Mouse (Mus musculus) common myeloid progenitor, adult 5-6 weeks (primary cell): ENCODE results near the gene Atp8b3. TPM values are rescaled to one million over a fixed set of nuclear protein-coding genes. Genes with fewer than 3 reads are reported as not detected.

Experiments
- ATAC-seq: replicated peaks from 2 replicates; pipeline ENCODE4 v1.8.0; 2016; ENCODE audit warnings: low read depth, mild to moderate bottlenecking, moderate TSS enrichment, inconsistent platforms; ENCODE audit not compliant: poor library complexity, severe bottlenecking
- total RNA-seq: library from RNA; stranded (forward); fragments of 200-1000, 187-1606 nt; gene quantifications from 2 replicates; pipeline ENCODE4 v1.2.3, GENCODE M21; 2017

Gene Atp8b3
- total RNA-seq, 1 experiment from 2014 or later: not detected

DNA sequence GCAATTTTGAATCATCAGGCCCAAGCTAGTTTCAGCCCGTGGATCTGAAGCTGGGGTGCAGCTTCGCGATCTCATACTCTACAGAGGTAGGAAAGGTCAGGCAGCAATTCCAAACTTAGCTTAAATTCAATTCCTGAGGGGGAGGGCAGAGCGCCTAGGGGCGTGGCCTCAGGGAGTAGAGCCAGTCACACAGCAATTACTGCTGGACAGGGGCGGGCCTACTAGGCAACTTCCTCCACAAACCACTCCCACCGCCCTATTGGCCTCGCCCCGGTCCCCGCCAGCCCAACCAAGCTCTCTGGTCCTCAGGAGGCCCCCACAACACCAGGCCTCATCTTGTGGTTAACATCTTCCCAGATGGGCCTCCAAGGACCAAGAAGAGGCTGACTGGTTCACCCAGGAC, 30.7 kb upstream of the Atp8b3 start:
- peak; percentile 72 for ATAC-seq

DNA sequence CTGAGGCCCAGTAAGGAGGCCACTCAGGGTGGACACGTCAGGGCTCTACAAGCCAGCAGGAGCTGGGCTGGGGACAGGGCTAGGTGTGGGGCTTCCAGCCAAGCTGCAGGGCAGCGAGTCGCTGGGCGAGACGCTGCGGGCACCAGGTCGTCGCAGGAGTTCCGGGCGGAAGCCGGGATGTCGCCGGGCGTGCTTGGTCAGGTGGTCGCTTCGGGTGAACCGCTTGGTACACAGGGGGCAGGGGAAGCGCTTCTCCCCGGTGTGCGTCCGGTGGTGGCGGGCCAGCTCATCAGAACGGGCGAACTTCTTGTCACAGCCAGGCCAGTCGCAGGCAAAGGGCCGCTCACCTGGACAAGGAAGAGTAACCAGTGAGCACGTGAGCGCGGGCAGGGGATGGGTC, 30.0 kb upstream of the Atp8b3 start:
- no peak for ATAC-seq

DNA sequence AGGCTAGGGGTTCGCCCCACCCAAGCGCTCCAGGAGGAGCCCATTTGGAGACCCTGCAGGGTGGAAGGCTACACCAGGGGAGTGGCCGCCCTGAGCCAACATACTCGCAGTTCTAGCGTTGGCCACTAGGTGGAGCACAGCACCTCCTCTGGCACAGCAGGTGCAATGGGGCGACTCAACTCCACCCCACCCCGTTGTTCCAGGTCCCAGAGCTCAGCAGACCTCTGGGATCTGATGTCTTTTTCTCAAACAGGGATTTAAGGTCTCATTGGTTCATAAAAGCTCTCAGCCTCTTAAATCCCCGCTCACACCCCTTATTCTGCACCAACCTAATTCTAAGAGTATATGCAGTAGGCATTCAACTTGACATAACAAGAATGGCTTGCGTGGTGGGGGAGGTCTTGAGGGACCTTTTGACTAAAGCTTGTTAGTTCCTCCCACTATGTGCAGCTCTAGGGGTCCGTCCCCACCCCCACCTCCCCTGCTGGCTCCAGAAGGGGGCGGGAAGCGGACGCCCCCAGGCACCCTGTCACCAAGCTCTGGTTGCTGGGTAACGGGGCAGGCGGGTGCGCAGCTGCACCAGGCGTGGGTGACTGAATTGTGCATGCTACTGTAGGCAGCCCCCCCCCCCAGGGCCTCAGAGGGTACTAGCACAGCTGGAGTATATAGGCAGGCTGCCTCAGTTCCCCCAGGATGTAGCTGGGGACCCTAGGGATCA, 27.6 kb upstream of the Atp8b3 start:
- ATAC-seq: peak; percentile 42

DNA sequence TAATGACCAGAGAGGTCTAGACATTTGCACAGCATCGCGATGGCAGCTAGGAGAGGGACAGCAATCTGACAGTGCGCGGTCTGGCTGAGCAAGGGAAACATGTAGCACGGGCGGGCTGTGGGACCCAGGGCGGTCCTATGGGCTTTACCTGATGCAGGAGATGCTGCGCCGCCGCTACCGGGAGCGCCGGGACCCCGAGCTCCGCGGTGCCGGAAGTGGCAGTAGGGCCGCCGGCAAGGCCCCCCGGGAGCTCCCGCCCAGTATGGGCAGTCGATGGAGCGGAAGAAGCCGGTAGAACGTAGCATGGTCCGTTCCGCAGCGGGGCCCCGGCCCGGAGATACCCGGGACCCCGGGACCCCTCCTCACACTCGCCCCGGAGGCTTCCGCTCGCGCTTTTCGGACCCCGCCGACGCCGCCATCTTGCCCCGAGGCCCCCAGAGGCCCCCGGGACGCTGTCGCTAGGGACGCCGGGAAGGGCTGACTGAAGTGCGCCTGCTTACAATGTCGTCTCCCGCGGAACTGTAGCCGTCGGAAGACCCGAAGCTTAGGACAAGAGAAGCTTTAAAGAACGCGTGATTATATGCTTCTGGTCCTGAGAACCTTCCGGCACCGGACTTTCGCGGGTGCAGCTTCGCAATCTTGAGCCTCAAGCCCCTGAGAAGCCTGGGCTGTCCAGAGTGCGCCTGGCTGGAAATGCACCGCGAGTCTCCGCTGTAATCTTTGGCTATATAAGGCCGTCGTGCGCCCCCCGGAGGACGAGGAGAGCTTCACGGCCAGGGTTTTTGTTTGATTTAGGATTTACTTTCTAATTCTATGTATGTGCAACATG, 22.4 kb upstream of the Atp8b3 start, which contains the start of gene Rexo1:
TSS of gene Rexo1 (minus strand) at position 445 of the 829 bp plus-strand sequence.
- ATAC-seq: peak; percentile 82

DNA sequence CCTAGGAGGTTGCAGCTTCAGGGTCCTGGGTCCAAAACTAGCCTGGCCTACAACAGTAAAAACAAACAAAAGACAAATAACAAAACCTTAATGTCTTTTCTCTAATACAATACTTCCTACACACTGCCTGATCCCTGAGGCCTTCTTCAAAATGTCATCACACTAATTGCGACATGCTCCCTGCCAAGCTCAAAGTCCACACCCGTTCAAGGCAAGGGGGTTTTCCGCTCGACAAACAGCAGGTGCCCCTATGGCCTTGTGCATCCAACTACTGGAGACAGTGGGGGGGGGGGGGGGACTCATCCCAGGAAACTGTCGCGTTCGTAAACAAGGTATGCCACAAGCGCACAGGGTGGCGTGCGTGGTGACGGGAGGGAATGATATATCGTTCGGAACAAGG, 21.7 kb upstream of the Atp8b3 start:
- no peak for ATAC-seq

DNA sequence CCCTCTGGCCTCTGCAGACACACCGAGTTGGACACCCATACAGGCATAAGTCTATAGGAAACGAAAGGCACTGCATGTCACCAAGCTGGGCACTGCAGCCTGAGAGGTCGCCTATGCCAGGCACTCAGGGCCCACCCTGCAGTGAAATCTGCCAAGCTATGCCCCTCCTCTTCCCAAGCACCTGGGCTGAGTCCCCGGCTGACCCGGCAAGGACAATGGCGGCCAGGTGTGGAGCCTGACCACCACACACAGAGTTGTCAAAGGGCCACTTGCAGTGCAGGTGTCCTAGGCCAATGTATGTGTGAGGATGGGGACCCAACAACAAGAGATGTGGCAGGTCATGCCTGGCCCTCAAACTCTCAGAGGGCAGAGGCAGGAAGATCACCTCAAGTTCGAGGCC, 20.5 kb upstream of the Atp8b3 start:
- ATAC-seq: no peak

DNA sequence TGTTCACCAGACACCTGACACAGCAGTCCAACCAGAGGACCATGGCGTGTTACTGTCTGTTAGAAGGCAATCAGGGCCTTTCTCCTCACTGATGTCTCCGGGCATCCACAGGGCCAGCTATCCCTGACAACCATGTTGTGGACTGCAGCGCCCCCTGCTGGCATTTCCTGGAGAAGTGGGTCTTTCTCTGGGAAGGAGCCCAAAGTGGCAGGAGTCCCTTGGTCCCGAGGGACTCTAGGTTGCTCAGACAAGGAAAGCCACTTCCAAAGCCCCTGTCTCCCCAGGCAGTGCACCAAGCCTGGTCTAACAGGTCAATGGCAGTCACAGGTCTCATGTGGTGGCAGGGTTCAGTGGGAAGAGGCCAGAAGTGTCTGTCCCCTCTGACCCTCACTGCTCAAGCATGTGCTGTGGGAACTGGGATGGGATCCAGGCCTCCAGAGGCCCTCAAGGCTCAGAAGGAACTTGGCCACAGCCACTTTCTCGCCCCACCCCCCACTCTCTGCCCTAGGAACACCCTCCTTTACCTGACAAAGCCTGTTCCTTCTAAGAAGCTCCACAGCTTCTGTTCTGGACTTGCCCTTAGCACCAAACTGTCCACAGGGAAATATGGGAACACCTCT, 18.5 kb upstream of the Atp8b3 start:
- ATAC-seq: 0 out of 2 replicates have a peak, but pooled peaks have one; percentile 30

DNA sequence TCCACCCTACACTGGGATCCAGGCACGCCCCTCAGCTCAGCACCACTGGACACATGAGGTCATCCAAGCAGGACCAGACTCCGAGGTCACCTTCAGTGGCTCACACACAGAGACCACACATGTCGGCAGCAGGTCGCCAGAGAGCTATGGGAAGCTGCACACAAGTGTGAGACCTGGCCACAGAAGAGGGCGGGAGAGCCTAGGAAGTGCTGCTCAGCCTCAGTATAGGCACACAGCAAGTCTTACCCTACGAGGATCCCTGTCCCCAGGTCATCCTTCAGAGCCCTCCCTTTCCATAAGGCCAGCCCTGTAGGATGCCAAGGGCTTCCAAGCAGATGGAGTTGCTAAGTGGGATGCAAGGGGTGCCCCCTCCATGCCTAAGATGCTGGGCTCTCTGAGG, 15.1 kb upstream of the Atp8b3 start:
- no peak for ATAC-seq

DNA sequence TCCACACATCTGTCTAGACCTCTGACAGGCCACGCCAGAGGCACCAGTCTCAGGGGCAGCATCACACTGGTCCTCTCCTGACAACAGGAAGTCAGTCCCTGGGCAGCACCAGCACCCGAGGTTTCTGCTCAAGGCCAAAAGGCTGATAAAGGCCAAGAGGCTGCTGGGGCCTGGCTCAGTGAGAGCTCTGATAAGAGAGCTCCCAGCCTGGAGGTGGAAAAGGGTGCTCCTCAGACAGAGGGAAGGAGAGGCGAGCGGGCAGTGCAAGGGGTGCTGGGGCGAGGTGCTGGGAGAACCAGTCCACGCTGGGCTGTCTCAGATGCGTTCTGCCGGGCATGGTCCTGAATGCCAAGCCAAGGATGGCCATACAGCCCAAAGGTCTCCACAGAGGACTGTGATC, 14.7 kb upstream of the Atp8b3 start:
- peak; percentile 67 for ATAC-seq

DNA sequence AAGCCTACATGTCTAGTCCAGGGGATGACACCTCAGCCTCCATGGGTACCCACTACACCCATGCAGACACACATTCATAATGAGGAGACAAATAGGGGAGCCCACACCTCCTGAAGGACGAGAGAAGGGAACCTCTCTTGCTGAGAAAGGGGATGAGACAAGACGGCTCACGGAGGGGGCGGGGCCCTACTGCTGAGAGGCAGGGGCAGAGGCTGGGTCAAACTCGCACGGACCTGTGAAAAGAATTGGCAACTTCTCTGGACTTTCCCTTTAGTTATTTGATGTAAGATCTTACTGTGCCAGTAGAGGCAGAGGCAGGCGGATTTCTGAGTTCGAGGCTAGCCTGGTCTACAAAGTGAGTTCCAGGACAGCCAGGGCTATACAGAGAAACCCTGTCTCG, 13.4 kb upstream of the Atp8b3 start:
- ATAC-seq: no peak

DNA sequence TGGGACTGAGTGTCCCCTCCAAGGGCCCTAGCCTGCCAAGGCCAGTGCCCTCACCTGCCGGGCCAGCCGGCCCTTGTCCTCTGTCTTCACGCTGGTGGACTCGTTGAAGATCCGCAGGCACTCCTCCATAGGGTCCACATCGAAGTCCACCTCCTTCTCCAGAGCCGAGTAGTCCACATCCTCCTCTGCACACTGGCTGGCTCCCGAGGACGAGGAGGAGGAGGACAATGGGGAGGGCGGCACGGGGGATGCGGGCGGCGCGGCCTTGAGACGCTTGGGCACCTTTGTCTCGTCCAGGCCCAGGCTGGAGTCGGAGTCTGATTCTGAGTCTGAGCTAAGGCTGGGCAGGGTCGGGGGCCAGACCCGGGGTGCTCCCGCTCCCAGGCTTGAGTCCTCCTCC, 10.4 kb upstream of the Atp8b3 start:
- ATAC-seq: no peak

DNA sequence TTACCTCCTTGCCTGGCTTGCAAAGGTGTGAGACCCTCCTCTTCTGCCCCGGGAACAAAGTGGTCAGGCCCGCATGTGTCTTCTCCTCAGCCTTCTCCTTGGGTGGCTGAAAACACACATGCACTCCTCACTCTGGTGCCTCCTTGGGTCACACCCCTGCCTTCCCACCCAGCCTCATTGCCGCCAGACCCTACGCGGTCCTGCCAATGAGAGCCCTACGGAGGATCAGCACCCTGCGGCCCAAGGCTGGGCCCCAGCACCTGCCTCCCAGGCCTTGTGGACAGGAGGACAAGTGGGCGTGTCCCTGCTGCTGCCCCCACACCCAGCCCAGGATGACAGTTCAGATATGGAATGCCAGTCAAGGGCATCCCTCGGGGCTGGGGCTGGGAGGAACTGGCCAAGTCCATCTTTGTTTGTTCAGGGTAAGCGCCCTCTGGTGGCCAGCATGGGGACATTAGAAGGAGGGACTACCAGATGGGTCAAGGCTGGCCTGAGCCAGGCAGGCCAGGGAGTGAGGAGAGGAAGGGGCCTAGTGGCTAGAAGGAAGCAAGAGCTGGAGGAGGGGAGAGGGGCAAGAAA, 9.6 kb upstream of the Atp8b3 start:
- ATAC-seq: peak; percentile 54

DNA sequence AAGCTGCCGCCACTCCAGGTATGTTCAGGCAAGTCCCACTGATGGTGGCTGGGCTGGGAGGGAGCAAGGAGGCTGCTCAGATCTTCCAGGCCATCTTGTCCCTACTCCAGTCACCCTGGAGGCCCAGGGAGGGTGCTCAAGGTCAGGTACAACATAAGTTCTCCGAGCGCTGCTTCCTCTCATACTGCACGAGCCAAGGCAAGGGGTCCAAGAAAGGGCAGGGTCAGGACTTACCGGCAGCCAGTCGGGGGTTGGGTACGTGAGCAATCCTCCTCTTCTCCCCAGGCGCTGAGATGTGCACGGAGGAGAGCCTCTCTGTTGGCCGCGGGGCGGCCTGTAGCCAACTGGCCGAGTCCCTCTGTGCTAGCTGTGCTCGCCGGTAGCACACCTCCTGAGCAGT, 8.6 kb upstream of the Atp8b3 start:
- no peak for ATAC-seq

DNA sequence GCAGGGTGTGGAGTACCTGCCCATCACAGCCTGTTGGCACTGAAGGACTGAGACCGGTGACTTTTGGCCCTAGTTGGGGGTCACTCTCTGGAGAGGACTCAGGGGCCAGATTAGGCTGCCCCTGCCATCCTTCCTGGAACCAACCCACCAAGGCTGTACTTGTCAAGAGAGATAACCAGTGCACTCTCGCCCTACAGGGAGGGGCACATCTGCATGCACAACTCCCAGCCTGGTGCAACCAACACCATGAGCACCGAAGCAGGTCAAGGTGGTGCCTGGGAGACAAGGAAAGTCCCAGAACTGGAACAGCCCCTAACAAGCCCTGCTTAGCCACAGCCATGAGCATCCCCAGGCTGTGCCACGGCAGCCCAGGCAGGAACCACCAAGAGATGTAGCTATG, 8.0 kb upstream of the Atp8b3 start:
- ATAC-seq: no peak

DNA sequence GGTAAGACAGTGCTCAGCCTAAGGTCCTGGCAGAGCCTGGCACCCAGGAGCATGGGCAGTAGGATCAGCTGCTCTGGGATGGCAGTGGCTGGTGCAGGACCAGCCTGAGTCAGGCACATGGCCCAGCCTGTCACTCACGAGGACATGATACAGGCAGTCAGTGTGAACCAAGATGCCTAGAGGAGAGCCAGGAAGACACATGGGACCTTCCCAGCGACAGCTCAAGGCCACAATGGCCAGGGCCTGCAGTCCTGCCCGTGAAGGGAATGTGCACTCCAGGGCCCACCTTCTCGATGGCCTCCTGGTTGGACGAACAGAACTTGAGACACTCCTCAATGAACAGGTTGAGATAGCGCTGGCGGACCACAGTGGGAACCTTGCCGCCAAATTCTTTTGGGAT, 6.7 kb upstream of the Atp8b3 start:
- ATAC-seq: no peak

DNA sequence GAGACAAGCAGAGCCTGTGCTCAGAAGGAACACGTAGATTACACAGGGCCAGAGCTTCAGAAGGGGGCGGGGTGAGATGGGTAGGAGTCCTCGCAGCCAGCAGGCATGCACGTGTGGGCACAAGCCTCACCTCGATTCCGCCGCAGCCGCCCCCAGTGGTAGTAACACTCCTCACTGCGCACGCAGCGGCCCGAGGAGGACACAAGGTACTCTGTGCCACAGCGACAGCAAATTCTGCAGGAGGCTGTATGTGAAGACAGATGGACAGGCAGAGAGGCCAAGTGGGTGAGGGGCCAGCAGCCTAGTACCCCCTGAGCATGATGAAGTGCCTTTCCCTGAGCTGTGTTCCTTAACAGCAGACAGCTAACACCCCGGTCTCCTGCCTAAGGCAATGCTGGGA, 4.9 kb upstream of the Atp8b3 start:
- no peak for ATAC-seq

DNA sequence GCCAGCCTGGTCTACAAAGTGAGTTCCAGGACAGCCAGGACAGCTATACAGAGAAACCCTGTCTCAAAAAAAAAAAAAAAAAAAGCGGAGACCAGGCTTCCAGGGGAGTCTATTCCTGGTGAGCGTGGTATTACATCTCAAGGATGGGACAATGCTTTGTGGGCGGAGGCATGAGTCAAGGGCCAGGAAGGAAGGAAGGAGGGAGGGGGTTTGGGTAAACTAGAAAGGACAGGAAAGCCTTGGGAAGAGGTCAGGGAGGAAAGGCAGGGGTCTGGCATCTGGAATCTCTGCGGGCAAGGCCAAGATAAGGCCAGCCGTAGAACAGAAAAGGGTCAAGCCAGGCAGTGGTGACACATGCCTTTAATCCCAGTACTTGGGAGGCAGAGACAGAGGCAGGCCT, 569 bp upstream of the Atp8b3 start:
- no peak for ATAC-seq

DNA sequence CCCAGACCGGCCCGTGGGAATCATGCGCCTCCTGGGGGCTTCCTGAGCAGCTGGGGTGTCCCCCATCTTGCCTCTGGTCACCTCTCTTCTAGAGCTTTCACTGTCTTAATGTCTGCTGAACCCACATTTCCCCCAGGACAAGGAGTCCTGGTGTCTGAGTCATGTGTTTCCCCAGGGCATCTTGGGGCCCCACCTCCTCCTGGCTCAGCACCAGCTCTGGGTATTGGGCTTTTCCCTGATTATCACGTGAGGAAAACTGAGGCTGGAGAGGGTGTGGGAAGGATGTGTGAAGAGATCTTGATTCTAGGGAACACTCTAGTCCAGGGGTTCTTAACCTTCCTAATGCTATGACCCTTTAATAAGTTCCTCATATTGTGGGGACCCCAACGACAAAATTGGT, 744 bp downstream of the Atp8b3 start:
- no peak for ATAC-seq

DNA sequence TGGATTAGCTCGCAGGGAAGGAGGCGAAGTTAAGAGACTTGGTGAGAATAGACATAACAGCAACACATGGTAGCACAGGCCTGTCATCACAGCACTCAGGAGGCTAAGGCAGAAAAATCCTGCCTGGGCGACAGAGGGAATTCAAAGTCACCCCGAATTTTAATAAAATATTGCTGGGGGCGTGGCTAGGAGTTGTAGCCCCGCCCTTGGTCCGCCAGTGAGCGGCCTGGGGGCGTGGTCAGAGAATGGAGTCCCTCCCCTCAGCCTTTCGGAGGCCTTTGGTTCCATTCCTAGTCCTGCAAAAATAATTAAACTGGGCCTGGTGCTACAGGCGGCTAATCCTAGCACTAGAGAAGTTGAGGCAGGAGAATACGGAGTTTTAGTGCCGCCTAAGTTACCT, 3.2 kb downstream of the Atp8b3 start:
- no peak for ATAC-seq

DNA sequence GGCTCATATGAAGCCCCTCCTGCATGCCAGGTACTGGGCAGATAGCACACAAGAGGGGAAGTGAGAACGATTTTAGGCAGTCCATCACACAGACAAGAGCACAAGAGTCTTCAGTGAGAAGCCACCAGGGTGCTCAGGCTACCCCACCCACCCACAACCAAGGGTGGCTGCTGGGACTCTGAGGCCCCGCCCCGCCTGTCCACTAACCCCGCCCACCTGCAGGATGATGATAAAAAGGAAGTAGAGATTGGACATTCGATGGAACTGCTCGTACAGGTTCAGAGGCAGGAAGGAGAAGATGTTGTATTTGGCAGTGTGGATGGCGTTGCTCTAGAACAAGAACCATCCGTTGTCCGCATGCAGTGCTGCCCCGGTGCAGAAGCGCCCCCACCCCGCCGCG, 3.9 kb downstream of the Atp8b3 start:
- ATAC-seq: peak; percentile 31

DNA sequence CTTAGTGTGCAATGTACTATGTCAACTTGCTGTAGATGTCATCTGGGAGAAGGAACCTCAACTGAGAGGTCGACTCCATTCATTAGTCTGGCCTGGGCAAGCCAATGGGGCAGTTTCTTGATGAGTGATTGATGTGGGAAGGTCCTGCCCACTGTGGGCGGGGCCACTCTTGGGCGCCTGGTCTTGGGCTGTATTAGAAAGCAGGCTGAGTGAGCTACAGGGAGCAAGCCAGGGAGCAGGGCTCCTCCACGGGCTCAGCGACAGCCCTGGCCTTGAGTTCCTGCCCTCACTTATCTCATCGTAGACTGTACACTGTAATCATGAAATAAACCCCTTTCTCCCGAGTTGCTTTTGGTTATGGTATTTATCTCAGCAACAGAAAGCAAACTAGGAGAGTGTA, 5.2 kb downstream of the Atp8b3 start:
- ATAC-seq: peak; percentile 48
